Mouse (Mus musculus): ENCODE results near the gene Desi2.
"Not testable (repeated sequence)": the region's sequence is repeated elsewhere in the genome, so short reads cannot be mapped to it uniquely, and the experiment has no call there.

Gene Desi2

DNA sequence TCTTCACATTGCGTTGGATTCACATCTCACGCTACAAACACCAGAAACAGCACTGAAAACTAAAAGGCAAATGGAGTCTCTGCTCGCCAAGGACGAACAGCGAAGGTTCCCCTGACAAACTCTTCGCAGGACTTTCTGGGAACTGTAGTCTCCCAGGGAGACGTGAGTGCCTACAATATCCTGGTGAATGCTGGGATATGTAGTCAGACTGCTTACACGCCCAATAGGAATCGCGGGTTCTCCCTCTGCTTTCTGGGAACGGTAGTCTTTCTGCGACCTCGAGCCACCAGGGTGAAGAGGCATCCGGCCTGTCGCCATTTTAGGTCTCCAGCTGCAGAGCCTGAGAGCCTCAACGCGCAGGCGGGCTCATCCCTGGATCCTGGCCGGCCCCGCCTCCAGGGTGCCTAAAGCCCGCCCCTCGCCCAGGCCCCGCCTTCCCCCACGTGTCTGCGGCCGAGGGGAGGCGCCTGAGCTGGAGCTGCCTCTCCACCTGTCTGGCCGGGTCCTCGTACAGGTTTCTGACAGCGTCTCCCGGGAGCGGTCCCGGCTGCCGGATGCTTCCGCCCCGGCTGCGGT lies at the start of gene Desi2:
Gene Desi2 (plus strand): TSS at position 202 of the 576 bp plus-strand sequence.
- peak; percentile 96 to 99 for DNase-seq

DNA sequence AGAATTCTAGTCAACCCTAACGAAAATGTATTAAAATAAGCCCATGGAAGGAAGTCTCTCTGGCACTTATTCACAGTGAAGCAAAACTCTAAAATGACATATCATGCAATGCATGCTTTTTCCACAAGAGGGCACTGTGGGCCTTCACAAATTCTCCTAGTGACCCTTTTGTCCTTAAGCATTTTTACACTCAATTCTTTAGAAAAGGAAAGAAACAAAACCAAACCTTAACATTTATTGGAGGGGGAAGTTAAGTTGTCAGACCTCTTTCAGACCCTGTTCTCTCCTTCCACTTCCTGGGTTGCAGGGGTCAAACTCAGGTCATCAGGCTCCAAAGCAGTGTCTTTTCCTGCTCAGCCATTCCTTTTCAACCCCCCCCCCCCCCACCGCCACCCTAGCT lies 40.7 kb upstream of the Desi2 start:
- DNase-seq = peak in 1 of 2 experiments; percentile 30

DNA sequence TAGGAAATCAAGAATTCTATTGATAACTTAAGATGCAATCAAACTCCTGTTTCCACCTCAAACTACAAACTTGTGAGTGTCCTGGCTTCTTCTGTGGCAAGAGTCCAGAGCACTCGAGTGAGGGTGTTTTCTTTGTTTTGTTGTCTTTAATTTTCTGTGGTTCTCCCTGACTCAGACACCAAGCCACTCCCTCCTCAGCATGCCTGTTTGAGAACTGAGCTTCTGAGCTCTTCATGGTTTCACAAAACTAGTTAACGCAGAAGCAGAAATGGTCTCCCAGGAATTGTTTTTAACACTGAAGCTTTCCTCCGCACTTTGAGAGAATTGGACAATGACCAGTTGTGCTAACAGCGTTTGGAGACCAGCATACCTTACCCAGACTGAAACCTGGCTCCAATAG lies 40.3 kb upstream of the Desi2 start:
- DNase-seq = not testable (repeated sequence)

DNA sequence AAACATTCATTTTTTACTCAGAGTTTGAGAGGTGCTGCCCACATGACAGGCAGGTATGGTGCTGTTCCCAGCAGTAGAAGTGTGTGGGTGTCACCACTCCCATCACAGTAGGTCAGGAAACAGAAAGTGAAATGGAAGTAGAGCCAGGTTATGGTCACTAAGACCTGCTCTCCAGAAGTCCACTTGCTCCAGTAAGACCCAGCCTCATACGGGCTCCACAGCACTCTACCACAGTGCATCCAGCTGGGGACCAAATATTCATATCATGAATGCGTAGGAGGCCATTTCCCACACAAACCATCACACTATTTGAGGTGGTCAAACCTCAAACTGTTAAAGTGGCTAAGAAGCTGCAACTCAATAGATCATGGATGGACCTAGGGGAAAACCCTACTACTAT lies 5.0 kb upstream of the Desi2 start:
- no peak for DNase-seq

DNA sequence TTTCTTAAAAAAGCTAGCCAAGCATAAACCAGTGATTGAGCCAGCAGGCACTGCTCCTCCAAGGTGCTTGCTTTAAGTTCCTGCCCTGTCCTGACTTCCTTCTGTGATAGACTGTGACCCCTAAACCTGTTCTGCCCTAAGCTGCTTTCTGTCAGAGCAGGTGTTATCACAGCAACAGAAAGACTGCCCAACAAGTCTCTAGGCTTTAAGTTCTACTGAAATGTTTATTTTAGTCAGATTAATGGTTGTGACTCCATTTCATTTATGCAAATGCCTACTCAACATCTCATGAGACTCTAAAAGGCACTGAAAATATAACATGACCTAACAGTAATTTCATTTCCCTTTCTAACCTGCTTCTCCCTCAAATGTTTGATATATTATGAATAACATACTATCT lies 1.6 kb upstream of the Desi2 start:
- no peak for DNase-seq

DNA sequence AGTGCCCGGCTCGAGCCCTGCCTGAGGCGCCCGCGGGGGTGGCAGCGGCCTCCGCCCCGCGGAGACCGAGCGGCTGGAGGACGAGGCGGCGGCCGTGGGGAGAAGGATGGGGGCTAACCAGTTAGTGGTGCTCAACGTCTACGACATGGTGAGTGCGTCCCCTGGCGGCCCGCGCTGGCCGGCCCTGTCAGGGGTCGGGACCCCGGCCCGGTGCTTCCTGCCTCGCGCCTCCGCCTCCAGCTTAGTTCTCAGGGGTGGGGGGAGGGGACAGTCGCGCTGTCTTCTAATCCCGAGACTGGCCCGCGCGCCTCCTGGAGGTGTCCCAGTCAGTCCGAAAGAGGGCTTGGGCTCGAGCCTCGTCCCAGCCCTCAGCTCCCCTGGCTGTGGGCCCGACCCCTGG lies 593 bp downstream of the Desi2 start:
- DNase-seq = not testable (repeated sequence)

DNA sequence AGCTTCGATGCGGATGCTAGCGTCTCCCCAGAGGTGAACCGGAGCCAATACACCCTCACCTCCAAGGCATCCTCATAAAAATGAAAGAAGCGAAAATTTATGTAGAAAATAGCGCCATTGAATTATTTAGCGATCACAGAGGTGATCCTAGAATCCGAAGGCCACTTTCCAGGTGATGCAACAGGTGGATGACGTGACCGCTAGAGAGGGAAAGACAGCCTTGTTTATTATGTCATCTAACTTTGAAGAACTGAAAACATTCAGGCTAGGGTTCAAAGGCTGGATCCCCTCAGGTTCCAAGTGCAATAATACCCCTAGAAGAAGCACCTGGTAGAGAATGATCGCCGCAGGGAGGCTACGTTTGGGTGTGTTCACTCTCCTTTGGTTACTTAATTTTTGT lies 1.2 kb downstream of the Desi2 start:
- DNase-seq = peak in 1 of 2 experiments; percentile 22

DNA sequence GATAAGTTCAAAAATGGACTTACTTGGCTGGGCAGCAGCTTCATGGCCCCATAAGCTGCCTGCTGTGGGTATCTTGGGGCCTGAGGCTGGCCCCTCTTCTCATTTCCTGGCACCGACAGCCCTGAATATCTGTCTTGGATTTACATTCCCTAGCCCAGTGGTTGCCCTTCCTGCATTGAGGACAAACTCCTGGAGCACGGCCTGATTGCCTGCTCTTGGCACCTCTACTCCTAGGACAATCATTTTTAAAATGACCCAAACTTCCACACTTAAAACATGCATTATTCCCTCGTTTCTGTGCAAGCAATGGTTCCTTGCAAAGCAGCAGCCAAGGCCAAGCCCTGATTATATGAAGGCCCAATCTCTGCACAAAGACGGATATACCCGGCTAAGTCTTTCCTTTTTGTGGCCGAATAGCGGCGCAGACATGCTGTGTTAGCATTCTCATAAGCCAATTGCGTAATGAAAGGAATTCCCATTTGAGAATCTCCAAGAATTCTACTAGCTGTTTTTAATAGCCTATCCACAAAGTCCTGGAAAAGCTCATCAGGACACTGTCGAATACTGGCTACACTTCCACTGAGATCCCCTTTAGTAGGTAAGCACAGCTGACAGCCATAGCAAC lies 18.6 kb downstream of the Desi2 start:
- DNase-seq = peak in 1 of 2 experiments; percentile 42

DNA sequence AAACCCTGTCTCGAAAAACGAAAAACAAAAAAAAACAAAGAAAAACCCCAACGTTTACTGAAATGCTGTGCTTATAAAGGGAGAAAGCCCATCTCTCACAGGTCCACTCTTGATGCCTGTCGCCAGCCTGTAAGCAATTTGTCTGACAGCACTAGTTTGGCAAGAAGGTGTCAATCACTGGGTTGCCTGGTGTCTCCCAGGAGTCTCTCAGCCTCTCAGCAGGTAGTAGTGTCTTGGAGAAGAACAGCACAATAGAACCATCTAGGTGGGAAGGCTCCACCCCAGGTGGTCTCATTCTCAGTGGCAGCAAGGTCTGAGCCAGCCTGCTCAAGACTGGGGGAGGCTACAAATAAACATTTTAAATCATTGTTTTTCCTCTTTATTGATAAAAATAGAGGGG lies 20.6 kb downstream of the Desi2 start:
- not testable (repeated sequence) for DNase-seq

DNA sequence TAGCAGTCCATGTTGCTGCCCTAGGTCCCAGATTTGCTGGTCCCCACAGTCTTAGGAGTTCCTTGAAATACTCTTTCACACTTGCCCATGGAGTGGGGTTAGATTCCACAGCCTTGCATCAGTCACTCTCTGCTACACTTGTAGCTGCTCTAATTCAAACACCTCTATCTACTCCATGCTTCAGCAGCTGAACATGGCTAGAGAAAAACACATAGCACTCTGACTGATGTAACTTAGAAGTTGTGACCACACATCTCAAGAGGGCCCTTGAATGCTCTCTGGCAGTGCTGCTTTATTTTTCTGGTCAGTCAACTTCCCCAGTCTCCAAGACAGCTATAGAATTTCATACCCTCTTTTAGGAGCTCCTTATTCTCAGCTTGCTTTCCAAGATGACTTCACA lies 22.7 kb downstream of the Desi2 start:
- DNase-seq = peak; percentile 44 to 46

DNA sequence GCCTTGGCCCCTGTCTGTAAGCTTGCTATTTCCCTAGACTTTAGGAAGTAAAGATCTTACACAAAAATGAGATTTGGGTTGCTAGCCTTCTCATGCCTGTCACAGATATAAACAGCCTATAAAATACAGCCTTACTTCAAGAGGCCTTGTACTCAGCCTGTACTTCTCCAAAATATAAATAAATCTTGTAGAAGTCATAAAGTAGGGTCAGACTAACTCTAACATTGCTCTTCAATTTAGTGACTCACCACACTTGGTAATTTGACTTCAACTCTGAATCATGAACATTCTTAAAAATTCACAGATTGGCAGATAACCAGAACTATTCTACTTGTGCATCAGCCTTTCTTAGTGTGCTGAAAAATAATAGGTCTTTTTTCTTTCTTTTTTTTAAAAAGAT lies 29.9 kb downstream of the Desi2 start:
- DNase-seq = no peak

DNA sequence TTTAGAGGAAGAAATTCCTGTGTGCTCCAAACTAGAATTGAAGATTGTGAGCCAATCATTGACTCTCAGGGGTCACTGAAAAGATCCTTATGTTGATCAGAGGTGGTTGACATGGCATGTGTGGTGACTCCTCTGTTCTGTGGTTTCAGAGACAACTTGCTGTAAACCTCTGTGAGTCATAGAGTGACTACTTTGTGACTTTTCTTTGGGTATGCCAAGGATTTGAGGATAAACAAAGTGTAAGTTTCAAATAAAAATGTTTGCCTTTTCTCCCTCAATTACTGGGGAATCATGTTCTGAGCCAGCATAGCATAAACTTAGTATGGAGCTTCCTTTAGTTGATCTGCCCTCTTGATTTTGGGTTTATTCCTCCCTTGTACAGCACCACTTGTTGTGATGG lies 31.1 kb downstream of the Desi2 start:
- DNase-seq = no peak

DNA sequence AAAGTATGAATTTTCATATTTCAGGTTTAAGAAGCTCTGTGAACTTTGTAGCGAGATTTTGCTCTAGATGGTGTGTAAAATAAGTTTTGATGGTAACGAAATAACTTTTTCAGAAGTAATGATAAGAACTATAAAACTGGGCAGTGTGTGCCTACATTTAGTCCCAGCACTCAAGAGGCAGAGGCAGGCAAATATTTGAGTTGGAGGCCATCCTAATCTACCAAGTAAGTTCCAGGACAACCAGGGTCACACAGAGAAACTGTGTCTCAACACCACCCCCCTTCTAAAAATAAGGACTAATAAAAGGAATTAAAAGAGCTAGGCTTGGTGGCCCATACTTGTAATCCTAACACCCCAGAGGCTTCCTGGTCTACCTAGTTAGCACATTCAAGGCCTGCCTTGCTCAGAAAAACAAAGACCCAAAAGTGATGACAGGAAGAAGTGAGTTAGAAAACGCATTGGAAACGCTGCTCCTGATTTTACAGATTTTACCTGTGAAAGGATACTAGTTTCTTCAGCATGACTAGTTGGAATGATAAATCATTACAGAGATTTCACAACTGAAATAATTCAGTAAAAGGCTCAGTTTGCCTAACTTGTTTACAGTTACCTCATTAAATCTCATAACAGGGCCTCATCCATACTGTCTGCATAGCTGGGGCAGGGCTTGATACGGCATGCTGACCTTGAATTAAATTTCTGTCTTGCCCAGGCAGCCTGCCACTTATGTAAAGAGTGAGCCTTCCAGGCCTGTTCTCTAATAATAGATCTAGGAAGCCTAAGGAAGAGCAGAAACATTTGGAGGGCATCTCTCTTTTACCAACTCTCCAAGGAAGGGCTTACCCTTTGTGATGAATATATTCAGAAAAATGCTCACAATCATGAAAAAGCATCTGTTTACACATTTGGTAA lies 32.2 kb downstream of the Desi2 start:
- no peak for DNase-seq

DNA sequence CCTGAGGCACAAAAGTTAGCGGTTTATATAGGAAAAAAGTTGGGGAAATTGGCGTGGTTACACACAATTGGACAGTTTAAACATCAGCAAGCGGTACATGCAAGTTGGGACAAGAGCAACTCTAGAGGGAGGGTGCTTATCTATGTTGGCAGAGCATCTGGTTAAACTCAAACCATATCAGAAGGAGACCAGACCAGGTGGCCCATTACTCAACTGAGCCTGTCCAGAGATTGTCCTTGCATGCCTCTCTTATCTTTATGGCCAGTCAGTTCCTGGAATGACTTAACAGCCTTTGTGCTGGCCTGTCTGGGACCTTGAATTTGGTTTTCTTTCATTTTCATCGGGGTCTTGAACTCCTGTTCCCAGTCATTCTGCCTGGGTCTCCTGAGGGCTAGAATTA lies 41.7 kb downstream of the Desi2 start:
- DNase-seq = not testable (repeated sequence)

DNA sequence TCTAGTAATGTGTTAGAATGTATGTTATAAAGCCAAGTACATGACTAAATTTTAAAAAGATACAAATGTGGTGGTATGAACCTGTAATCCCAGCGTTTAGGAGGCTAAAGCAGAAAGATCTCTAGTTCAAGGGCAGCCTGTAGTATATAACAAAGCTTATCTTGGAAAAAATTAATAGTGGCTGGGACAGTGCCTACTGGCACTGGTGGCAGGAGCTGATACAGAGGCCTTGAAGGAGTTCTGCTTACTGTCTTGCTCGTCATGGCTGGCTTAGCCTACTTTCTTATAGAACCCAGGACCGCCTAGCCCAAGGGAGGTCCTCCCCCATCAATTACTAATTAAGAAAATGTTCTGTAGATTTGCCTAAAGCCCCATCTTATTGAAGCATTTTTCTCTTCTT lies 46.9 kb downstream of the Desi2 start:
- no peak for DNase-seq

DNA sequence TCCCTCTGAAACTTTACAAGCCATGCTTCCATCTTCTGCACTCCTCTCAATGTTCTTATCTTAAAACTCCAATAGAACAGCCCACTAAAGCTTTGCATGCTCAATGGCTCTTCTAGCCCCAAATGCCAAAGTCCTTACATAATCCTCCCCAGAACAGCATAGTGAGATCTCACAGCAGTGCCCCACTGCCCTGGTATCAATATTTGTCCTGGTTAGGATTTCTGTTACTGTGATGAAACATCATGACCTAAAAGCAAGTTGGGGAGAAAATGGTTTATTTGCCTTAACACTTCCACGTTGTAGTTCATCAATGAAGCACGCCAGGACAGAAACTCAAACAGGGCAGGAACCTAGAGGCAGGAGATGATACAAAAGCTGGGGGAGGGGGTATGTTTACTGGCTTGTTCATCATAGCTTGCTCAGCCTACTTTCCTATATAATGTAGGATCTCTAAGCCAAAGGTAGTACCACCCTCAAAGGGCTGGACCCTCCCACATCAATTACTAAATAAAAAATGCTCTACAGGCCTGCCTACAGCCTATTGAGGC lies 48.8 kb downstream of the Desi2 start:
- no peak for DNase-seq

DNA sequence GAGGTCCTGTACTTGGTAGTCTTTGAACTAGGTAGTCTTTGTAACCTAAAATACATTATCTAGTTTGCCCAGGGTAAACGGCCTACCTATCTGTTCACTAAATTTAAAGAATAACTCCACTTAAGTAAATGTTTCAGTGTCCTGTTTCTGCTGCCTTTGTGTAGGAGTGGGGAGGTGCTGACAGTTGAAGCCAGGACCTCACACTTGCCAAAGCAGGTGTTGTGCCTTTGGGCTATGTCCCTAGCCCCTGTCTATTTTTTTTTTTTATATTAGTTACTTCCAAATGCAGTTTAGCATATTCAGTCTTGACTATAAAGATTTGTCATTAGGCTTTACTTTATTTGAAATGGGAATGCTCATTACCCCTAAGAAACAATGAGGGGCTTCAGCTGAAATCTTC lies 51.5 kb downstream of the Desi2 start:
- no peak for DNase-seq

DNA sequence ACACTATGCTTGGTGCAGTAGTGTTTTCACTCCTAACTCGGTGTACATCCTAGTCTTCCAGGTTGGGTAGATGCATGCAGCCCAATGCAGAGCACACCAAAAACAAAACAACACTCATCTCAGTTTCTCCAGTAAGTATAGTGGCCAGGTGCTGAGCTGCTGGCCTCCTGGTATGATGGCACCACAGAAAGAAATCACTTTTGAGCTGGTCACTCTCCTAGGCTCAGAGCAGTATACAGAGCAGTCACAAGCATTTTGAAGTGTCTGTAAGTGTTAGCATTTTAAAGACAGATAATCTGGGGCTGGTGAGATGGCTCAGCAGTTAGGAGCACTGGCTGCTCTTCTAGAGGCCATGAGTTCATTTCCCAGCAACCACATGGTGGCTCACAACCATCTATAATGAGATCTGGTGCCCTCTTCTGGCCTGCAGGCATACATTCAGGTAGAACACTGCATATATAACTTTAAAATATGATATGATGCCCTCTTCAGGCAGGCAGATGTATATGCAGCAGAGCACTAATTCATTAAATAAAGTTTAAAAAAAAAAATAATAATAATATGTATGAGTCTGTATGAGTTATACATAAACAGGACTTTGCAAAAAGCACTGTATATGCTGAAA lies 54.8 kb downstream of the Desi2 start:
- peak in 1 of 2 experiments; percentile 16 for DNase-seq

DNA sequence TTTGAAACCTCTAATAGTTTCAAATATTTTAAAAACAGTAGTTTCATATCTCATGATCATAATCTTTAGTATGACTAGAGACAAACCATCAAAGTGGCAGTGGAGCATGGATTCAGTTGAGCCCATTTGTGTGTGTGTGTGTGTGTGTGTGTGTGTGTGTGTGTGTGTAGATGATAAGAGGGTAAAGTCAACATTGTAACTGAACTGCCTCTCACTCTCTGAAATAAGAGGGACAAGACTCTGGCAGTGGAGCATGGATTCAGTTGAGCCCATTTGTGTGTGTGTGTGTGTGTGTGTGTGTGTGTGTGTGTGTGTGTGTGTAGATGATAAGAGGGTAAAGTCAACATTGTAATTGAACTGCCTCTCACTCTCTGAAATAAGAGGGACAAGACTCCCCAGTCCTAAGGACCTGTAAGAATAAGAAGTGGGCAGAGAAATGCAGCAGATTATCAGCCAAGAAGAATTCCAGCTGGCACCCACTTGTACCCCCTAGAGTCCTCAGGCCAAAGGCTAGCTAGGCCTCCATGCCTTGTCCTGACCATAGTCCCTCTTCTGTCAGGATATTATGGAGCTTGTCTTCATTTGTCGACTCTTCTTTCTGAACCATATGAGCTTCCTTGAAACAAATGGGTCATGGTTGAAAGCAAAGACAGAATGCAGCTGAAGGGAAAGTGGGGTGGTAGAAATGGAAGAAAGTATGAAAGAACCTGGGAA lies 61.0 kb downstream of the Desi2 start:
- DNase-seq = no peak

DNA sequence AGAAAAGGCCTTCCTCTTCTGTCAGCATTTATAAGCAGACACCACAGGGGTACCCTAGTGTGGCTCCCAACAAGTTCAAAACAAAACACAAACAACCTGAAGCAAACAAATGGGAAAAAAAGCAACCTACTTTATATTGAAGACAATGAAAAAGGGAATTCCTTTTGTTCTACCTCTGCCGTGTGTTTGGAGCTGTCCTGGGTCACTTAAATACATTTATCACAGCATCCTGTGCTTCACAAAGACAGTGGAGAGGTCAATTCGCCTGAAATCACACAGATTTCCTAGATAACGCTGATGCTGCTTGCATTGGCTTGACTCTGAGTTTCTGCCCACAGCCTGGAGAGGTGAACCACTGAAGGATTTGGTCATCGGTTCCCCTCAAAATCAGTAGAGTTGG lies 67.4 kb downstream of the Desi2 start:
- DNase-seq = no peak

DNA sequence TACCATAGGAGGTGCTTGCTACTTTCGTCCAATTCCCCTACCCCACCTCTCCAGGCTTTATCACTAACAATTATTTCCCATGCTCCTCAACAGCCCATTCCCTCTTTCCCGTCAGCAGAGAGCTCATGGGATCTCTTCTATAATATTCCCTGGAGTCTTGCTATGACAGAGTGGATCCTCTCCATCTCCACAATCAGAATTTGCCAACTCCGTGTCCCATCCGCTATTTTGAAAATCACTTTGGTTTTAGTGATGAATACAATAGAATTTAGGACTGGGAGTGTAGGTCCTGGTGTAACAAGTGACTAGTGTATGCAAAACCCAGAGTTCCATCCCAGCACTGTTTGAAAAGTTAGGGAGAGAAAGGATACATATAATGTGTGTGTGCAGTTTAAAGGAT lies 69.1 kb downstream of the Desi2 start:
- no peak for DNase-seq

DNA sequence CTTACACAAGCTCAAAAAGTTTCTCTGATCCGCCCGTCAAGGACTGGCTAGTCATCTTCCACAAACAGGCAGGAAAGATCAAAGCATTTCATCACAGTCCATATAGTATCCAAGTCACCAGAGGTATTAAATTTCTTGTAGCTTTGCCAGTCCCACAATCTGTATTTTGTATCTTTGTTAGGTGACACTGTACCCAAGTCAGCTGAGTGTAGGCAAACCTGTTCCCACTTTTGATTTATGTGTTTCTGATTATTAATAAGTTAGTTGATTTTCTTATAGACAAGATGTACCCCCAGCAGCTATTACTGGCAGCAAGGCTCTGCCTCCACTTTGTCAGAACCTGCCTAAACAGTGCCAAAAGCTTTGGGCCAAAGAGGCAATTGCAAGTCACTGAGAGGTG lies 71.6 kb downstream of the Desi2 start:
- no peak for DNase-seq

DNA sequence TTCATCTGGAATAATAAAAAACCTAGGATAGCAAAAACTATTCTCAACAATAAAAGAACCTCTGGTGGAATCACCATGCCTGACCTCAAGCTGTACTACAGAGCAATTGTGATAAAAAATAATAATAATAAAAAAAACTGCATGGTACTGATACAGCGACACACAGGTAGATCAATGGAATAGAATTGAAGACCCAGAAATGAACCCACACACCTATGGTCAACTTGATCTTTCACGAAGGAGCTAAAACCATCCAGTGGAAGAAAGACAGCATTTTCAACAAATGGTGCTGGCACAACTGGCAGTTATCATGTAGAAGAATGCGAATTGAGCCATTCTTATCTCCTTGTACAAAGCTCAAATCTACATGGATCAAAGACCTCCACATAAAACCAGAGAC lies 78.2 kb downstream of the Desi2 start:
- not testable (repeated sequence) for DNase-seq
